Mouse (Mus musculus): ENCODE data around the gene Havcr2. TPM values are rescaled to one million over a fixed set of nuclear protein-coding genes. Genes with fewer than 3 reads are reported as not detected.

Havcr2 gene
- polyA plus RNA-seq, 1 experiment from 2014 or later = 0.21 TPM

DNA sequence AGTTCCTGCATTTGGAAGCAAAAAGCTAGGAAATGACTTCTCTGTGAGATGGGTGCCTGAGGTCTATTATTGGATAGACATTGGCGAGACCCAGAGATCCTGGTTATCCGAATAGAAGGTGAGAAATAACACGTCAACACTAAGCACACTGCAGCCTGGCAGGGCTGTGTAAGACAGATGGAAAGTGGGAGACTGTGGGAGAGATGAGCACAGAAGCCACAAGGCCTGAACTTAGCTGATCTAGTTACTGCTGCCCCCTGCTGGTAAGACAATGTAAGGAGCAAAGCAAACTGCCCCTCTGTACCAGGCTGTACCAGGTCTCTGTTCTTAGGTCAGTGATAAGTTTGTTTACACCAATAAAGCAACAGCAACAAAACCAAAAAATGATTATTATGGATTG is 23.6 kb upstream of the Havcr2 start:
- 15% methylated on average over 3 of the region's 3 CpGs for WGBS
- Histone ChIP-seq H3K4me2 (ENCODE audit: low read depth, low read length) (no peak overlapping the region), H3K9me3 (ENCODE audit: control insufficient read depth, low read length) (no peaks in the 10 kb centered on the region), H3K4me1 (ENCODE audit: control insufficient read depth, insufficient read depth, low read length) (peaks cover 2% of the 10 kb centered on the region; the same call in 1 of the 2 replicates), H3K4me3 (ENCODE audit: low read length) (no peak overlapping the region), H3K36me3 (ENCODE audit: control insufficient read depth, insufficient read depth, low read length) (no peaks in the 10 kb centered on the region), H3K27me3 (replicated peaks; ENCODE audit: control insufficient read depth, insufficient read depth, low read length) (no peaks in the 10 kb centered on the region), H3K27ac (ENCODE audit: low read length) (no peak overlapping the region), H3K9ac (ENCODE audit: low read depth, low read length) (no peak overlapping the region)
- ATAC-seq = peak; percentile 74

DNA sequence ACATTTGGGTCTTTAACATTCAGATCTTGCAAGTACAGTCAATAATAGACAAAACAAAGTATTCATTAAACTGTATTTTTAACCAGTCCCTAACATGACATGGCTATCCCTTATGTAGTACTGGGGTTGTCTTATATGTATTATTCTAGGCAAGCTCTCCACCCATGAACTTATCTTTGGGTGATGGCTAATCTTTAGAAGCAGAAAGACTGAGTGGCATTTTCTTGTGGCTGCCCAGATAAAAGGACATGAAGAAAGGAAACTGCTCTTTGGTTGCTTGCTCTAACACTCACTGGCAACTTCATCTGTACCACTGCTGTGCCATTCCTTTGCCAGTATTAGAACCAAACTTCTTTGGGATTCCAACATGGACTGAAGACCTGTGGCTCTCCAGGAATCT is 19.4 kb upstream of the Havcr2 start:
- H3K4me1 ChIP-seq (ENCODE audit: control insufficient read depth, insufficient read depth, low read length) = peaks cover 6% of the 10 kb centered on the region
- H3K36me3 ChIP-seq (ENCODE audit: control insufficient read depth, insufficient read depth, low read length) = peaks cover 1% of the 10 kb centered on the region; the same call in 1 of the 2 replicates
- no peak overlapping the region for H3K4me2 ChIP-seq (ENCODE audit: low read depth, low read length)
- no peak overlapping the region for H3K4me3 ChIP-seq (ENCODE audit: low read length)
- no peak overlapping the region for H3K9ac ChIP-seq (ENCODE audit: low read depth, low read length)
- no peaks in the 10 kb centered on the region for H3K9me3 ChIP-seq (ENCODE audit: control insufficient read depth, low read length)
- H3K27ac ChIP-seq (ENCODE audit: low read length) = no peak overlapping the region
- no peaks in the 10 kb centered on the region for H3K27me3 ChIP-seq (replicated peaks; ENCODE audit: control insufficient read depth, insufficient read depth, low read length)
- ATAC-seq = no peak

DNA sequence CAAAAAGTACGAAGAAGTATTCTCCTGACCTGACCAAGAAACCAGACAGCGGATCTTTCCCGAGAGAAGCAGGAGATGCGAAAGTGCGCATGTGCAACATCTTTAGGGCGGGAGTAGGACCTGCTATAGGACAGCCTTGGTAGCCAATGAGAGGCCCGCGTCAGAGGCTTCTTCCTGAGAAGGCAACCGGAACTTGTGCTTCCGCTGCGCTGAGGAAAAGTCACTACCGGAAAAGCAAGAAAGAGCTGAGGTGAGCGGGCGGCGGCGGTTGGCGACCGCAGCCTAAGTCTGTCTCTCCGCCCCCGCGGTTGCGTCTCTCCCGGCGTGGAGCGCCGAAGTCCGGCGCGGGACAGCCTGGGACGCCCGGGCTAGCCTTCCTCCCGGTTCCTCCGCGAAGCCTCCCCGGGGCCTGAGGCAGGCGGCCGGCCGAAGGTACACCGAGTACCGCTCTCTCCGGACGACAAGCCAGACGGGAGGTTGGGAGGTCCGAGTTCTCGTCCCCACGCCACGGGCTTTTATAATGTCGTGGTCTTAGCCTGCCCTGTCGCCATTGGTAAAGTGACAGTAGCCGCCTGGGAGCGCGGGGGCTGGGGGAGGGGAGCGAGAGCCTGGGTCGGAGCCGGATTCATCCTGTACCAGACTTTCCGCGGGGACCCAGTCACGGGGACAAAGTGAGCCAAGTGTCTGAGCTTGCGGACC is 17.8 kb upstream of the Havcr2 start, which contains the start of gene Med7:
Gene Med7, plus strand, starts transcription at position 166 of the 699 bp plus-strand sequence.
- no peaks in the 10 kb centered on the region for H3K9me3 ChIP-seq (ENCODE audit: control insufficient read depth, low read length)
- peak within 1 kb of the TSS; percentile 98 for H3K9ac ChIP-seq (ENCODE audit: low read depth, low read length)
- under 1% methylated on average over 59 of the region's 59 CpGs for WGBS
- peaks cover 6% of the 10 kb centered on the region for H3K4me1 ChIP-seq (ENCODE audit: control insufficient read depth, insufficient read depth, low read length)
- H3K27me3 ChIP-seq (replicated peaks; ENCODE audit: control insufficient read depth, insufficient read depth, low read length) = no peaks in the 10 kb centered on the region
- peaks cover 7% of the 10 kb centered on the region; the same call in 1 of the 2 replicates for H3K36me3 ChIP-seq (ENCODE audit: control insufficient read depth, insufficient read depth, low read length)
- peak within 1 kb of the TSS; percentile 91 for H3K4me2 ChIP-seq (ENCODE audit: low read depth, low read length)
- H3K4me3 ChIP-seq (ENCODE audit: low read length) = peak within 1 kb of the TSS; percentile 96
- peak; percentile 99 for ATAC-seq
- H3K27ac ChIP-seq (ENCODE audit: low read length) = peak within 1 kb of the TSS; percentile 97

DNA sequence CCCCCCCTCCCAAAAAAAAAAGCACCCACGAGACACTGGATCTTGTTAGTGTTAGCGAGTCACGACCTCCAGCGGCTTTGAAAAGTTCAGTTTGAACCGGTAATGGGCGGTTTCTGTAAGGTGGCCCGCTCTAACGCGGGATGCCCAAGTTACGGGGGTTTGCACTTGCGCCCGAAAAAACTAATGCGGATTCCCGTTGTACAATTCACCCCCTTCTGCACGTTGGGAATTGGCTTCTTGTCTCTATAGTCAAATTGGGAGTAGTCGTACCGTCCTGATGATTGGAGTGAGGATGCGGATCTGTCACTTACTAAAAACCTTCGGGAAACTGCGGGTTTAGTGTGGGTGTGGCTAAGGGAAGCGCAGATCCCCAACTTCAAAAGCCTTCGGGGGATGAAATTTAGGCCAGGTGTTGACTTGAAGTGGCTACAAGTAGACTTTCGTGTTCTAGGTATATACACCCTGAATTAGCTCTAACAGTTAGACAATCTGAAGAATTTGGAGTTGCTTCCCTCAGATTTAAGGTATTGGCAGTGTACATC is 17.2 kb upstream of the Havcr2 start:
- peak overlapping the region; percentile 91 for H3K4me2 ChIP-seq (ENCODE audit: low read depth, low read length)
- H3K4me3 ChIP-seq (ENCODE audit: low read length) = peak overlapping the region; percentile 96
- H3K27me3 ChIP-seq (replicated peaks; ENCODE audit: control insufficient read depth, insufficient read depth, low read length) = no peaks in the 10 kb centered on the region
- H3K36me3 ChIP-seq (ENCODE audit: control insufficient read depth, insufficient read depth, low read length) = peaks cover 7% of the 10 kb centered on the region; the same call in 1 of the 2 replicates
- peak; percentile 45 for ATAC-seq
- peaks cover 6% of the 10 kb centered on the region for H3K4me1 ChIP-seq (ENCODE audit: control insufficient read depth, insufficient read depth, low read length)
- H3K9me3 ChIP-seq (ENCODE audit: control insufficient read depth, low read length) = no peaks in the 10 kb centered on the region
- H3K9ac ChIP-seq (ENCODE audit: low read depth, low read length) = peak overlapping the region; percentile 98
- WGBS = under 1% methylated on average over 23 of the region's 23 CpGs
- H3K27ac ChIP-seq (ENCODE audit: low read length) = peak overlapping the region; percentile 97

DNA sequence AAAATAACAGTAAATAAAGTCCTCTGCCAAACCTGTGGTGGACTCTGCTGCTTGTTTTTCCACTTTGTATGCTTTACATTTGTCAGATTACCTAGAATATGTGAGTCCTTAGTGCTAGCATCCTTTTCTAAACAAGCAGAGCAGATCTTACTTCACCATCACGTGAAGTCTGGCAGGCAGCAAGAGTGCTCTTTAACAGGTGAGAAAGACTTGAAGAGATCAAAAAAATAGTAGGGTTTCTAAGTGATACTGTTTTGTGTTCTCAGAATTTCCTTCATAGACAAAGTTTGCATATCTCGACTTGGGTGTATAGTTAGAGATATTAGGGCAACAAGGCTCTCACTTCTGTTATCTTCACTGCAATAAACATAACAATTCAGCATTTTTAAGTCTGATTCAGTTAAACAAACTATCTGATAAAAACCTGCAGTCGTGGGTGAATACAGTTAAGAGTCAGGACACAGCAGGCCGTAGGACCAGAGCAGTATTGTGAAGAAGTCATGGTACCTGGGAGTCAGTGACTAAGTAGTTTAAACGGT is 15.7 kb upstream of the Havcr2 start:
- Histone ChIP-seq H3K4me2 (ENCODE audit: low read depth, low read length) (no peak overlapping the region), H3K4me3 (ENCODE audit: low read length) (no peak overlapping the region), H3K4me1 (ENCODE audit: control insufficient read depth, insufficient read depth, low read length) (peaks cover 6% of the 10 kb centered on the region), H3K27ac (ENCODE audit: low read length) (no peak overlapping the region), H3K27me3 (replicated peaks; ENCODE audit: control insufficient read depth, insufficient read depth, low read length) (no peaks in the 10 kb centered on the region), H3K9me3 (ENCODE audit: control insufficient read depth, low read length) (no peaks in the 10 kb centered on the region), H3K9ac (ENCODE audit: low read depth, low read length) (no peak overlapping the region), H3K36me3 (ENCODE audit: control insufficient read depth, insufficient read depth, low read length) (peaks cover 7% of the 10 kb centered on the region; the same call in 1 of the 2 replicates)
- 76% methylated on average over 5 of the region's 5 CpGs for WGBS
- ATAC-seq = no peak

DNA sequence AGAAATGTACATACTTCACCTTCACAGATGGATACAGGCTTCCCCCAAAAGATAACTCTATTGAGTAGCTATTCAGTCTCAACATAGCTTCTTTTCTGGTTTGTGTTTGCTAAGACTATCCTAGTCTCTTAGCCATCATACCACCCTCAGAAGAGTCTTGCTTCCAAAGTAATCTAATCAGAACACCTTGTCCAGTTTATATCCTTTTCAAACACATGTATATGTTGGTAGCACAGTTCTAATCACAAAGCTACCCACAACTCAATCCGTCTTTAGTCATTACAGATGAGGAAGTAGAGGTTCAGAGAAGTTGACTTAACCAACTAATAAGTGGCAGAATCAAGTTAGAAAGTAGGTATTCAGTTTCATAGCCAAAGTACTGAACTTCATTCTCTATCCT is 13.0 kb upstream of the Havcr2 start:
- ATAC-seq = no peak

DNA sequence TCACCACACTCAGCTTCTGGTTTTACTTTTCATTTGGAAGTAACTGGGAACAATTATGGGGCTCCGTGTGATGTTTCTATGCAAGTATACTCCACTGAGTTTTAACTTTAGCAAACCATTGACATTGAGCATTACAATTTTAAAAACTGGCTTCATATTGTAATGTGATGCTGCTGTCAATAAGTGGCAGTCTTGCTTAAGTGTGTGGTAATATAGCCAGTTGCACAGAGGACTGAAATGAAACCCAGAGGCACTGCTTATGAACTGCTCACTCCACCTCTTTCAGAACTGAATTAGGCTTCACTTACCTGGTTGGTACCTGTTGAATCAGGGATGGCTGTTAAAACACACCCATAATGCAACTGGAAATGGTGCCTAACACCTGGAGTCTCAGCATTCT is 11.6 kb upstream of the Havcr2 start:
- no peak for ATAC-seq
- WGBS = 94% methylated on average over 1 of the region's 1 CpGs
- Histone ChIP-seq H3K4me1 (ENCODE audit: control insufficient read depth, insufficient read depth, low read length) (no peaks in the 10 kb centered on the region), H3K4me2 (ENCODE audit: low read depth, low read length) (no peak overlapping the region), H3K9ac (ENCODE audit: low read depth, low read length) (no peak overlapping the region), H3K27ac (ENCODE audit: low read length) (no peak overlapping the region), H3K9me3 (ENCODE audit: control insufficient read depth, low read length) (no peaks in the 10 kb centered on the region), H3K4me3 (ENCODE audit: low read length) (no peak overlapping the region), H3K36me3 (ENCODE audit: control insufficient read depth, insufficient read depth, low read length) (peaks cover 7% of the 10 kb centered on the region; the same call in 1 of the 2 replicates), H3K27me3 (replicated peaks; ENCODE audit: control insufficient read depth, insufficient read depth, low read length) (no peaks in the 10 kb centered on the region)

More for the DNA sequence above, 13.0 kb upstream of the Havcr2 start:
- Histone ChIP-seq H3K27ac (ENCODE audit: low read length) (no peak overlapping the region), H3K4me3 (ENCODE audit: low read length) (no peak overlapping the region), H3K4me1 (ENCODE audit: control insufficient read depth, insufficient read depth, low read length) (peaks cover 3% of the 10 kb centered on the region; the same call in 1 of the 2 replicates), H3K27me3 (replicated peaks; ENCODE audit: control insufficient read depth, insufficient read depth, low read length) (no peaks in the 10 kb centered on the region), H3K36me3 (ENCODE audit: control insufficient read depth, insufficient read depth, low read length) (peaks cover 7% of the 10 kb centered on the region; the same call in 1 of the 2 replicates), H3K9me3 (ENCODE audit: control insufficient read depth, low read length) (no peaks in the 10 kb centered on the region), H3K9ac (ENCODE audit: low read depth, low read length) (no peak overlapping the region), H3K4me2 (ENCODE audit: low read depth, low read length) (no peak overlapping the region)
- 95% methylated on average over 1 of the region's 1 CpGs for WGBS

DNA sequence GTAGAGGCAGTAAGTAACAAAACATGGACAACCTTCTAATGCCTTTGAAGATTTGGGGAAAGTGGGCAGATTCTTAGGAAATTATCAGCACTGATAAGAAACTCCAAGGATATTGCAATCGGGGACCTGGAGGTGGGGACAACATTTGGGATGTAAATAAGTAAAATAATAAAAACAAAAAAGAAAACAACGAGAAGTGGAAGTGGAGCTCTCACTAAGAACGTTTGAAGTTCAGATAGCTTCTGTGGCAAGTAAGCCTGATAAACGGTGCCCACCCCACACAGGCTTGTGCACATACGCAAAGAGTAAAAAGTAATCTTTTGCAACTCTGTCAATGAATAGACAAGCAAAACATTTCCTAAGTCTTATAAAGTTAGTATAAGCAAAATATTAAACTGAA is 10.8 kb upstream of the Havcr2 start:
- H3K4me2 ChIP-seq (ENCODE audit: low read depth, low read length) = no peak overlapping the region
- no peak for ATAC-seq

DNA sequence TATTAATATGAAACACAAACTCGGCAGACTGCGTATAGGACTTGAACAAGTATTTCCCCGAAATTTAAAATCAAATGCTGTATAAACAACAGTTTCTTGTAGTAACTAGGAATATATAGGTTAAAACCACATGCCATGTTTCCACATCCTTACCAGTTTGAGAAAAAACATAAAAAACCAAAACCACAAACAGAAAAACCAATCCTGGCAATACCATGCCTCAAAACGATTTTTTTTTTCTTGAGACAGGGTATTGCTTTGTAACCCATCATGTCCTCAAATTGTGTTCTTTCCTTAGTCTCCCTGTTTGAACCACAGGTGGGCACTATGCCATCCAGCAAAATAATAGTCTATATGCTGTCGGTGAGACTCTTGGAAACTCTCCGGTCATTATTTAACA is 8.6 kb upstream of the Havcr2 start:
- WGBS = 89% methylated on average over 6 of the region's 6 CpGs
- H3K9ac ChIP-seq (ENCODE audit: low read depth, low read length) = no peak overlapping the region
- no peak overlapping the region for H3K4me3 ChIP-seq (ENCODE audit: low read length)
- H3K36me3 ChIP-seq (ENCODE audit: control insufficient read depth, insufficient read depth, low read length) = peaks cover 3% of the 10 kb centered on the region; the same call in 1 of the 2 replicates
- H3K9me3 ChIP-seq (ENCODE audit: control insufficient read depth, low read length) = no peaks in the 10 kb centered on the region
- no peaks in the 10 kb centered on the region for H3K4me1 ChIP-seq (ENCODE audit: control insufficient read depth, insufficient read depth, low read length)
- no peak for ATAC-seq
- no peaks in the 10 kb centered on the region for H3K27me3 ChIP-seq (replicated peaks; ENCODE audit: control insufficient read depth, insufficient read depth, low read length)
- H3K27ac ChIP-seq (ENCODE audit: low read length) = no peak overlapping the region
- H3K4me2 ChIP-seq (ENCODE audit: low read depth, low read length) = no peak overlapping the region

More for the DNA sequence above, 10.8 kb upstream of the Havcr2 start:
- Histone ChIP-seq H3K9me3 (ENCODE audit: control insufficient read depth, low read length) (no peaks in the 10 kb centered on the region), H3K4me3 (ENCODE audit: low read length) (no peak overlapping the region), H3K27ac (ENCODE audit: low read length) (no peak overlapping the region), H3K36me3 (ENCODE audit: control insufficient read depth, insufficient read depth, low read length) (peaks cover 7% of the 10 kb centered on the region; the same call in 1 of the 2 replicates), H3K4me1 (ENCODE audit: control insufficient read depth, insufficient read depth, low read length) (no peaks in the 10 kb centered on the region), H3K9ac (ENCODE audit: low read depth, low read length) (no peak overlapping the region), H3K27me3 (replicated peaks; ENCODE audit: control insufficient read depth, insufficient read depth, low read length) (no peaks in the 10 kb centered on the region)
- WGBS = 90% methylated on average over 5 of the region's 5 CpGs
